Mouse (Mus musculus): ENCODE data around the gene Tomm40. TPM values are rescaled to one million over a fixed set of nuclear protein-coding genes. Genes with fewer than 3 reads are reported as not detected.
"Not testable (repeated sequence)": the region's sequence is repeated elsewhere in the genome, so short reads cannot be mapped to it uniquely, and the experiment has no call there.

The Tomm40 gene
- polyA plus RNA-seq, 1 experiment = 112 TPM

DNA sequence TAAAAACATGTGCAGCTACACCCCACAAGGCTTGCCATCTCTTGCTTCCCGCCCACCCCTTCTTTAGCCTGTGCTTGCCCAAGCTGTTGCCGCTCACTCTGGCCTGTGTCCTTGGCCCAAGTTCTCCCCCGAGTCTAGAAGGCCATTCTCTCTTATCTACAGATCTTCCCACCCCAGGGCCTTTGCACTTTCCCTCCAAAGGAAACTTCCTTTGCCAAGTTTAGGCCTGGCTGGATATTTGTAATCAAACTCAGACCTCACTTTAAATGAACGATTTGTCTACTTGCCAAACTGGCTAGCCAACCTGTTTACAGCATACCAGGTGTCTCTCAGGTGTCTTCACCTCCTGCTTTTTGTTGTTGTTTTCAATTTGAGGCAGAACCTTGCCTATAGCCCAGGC is 24.4 kb downstream of the Tomm40 start:
- H3K4me2 ChIP-seq (ENCODE audit: low read depth) = no peak overlapping the region
- H3ac ChIP-seq (ENCODE audit: control insufficient read depth, insufficient read length) = no peak overlapping the region
- TF ChIP-seq POLR2A (IDR thresholded peaks at IDR 0.05; ENCODE audit: insufficient read length, low read depth) = no peak
- no peak for TF ChIP-seq CEBPB (IDR thresholded peaks at IDR 0.05; ENCODE audit: insufficient read depth, poor library complexity, severe bottlenecking)
- TF ChIP-seq MYOG (IDR thresholded peaks at IDR 0.05; ENCODE audit: control insufficient read depth in 1 of 3, insufficient read depth in 1 of 3, insufficient read length in 2 of 3, low read depth in 2 of 3) = no peak
- no peak for TF ChIP-seq MYOD1 (IDR thresholded peaks at IDR 0.05; ENCODE audit: control insufficient read depth in 1 of 3, insufficient read length in 2 of 3, low read depth in 2 of 3)
- TF ChIP-seq REST (IDR thresholded peaks at IDR 0.05; ENCODE audit: insufficient read depth, insufficient read length) = no peak
- no peak for TF ChIP-seq POLR2AphosphoS2 (IDR thresholded peaks at IDR 0.05; ENCODE audit: insufficient read length, low read depth)
- no peak for TF ChIP-seq SRF (IDR thresholded peaks at IDR 0.05; ENCODE audit: control insufficient read depth, insufficient read length, low read depth)
- TF ChIP-seq USF1 (IDR thresholded peaks at IDR 0.05; ENCODE audit: low read depth) = no peak
- TF ChIP-seq TCF3 (IDR thresholded peaks at IDR 0.05; ENCODE audit: insufficient read length, low read depth) = no peak
- no peak for TF ChIP-seq TCF12 (IDR thresholded peaks at IDR 0.05; ENCODE audit: insufficient read depth, poor library complexity, severe bottlenecking)
- no peak for TF ChIP-seq MAX (IDR thresholded peaks at IDR 0.05; ENCODE audit: low read depth)
- TF ChIP-seq E2F4 (IDR thresholded peaks at IDR 0.05; ENCODE audit: insufficient read depth) = no peak
- H3K79me2 ChIP-seq (ENCODE audit: control insufficient read depth, insufficient read depth) = no peaks in the 10 kb centered on the region
- H3K36me3 ChIP-seq (ENCODE audit: control insufficient read depth, insufficient read depth) = no peaks in the 10 kb centered on the region
- H3K27me3 ChIP-seq (ENCODE audit: control insufficient read depth, insufficient read depth, insufficient read length) = peaks cover 8% of the 10 kb centered on the region
- H3K4me3 ChIP-seq = no peak overlapping the region

- TF ChIP-seq MYOD1 (IDR thresholded peaks at IDR 0.05; ENCODE audit: control insufficient read depth in 1 of 3, insufficient read length in 2 of 3, low read depth in 2 of 3) (no peak), REST (IDR thresholded peaks at IDR 0.05; ENCODE audit: insufficient read depth, insufficient read length) (no peak), CEBPB (IDR thresholded peaks at IDR 0.05; ENCODE audit: insufficient read depth, poor library complexity, severe bottlenecking) (no peak), MAX (IDR thresholded peaks at IDR 0.05; ENCODE audit: low read depth) (no peak), SRF (IDR thresholded peaks at IDR 0.05; ENCODE audit: control insufficient read depth, insufficient read length, low read depth) (no peak), USF1 (IDR thresholded peaks at IDR 0.05; ENCODE audit: low read depth) (no peak), TCF12 (IDR thresholded peaks at IDR 0.05; ENCODE audit: insufficient read depth, poor library complexity, severe bottlenecking) (no peak), E2F4 (IDR thresholded peaks at IDR 0.05; ENCODE audit: insufficient read depth) (no peak), POLR2AphosphoS2 (IDR thresholded peaks at IDR 0.05; ENCODE audit: insufficient read length, low read depth) (no peak), MYOG (IDR thresholded peaks at IDR 0.05; ENCODE audit: control insufficient read depth in 1 of 3, insufficient read depth in 1 of 3, insufficient read length in 2 of 3, low read depth in 2 of 3) (no peak), POLR2A (IDR thresholded peaks at IDR 0.05; ENCODE audit: insufficient read length, low read depth) (no peak), TCF3 (IDR thresholded peaks at IDR 0.05; ENCODE audit: insufficient read length, low read depth) (no peak)
- no peak overlapping the region for H3K4me3 ChIP-seq
- no peak overlapping the region for H3ac ChIP-seq (ENCODE audit: control insufficient read depth, insufficient read length)
- no peak overlapping the region for H3K4me2 ChIP-seq (ENCODE audit: low read depth)
- H3K79me2 ChIP-seq (ENCODE audit: control insufficient read depth, insufficient read depth) = no peaks in the 10 kb centered on the region
- H3K27me3 ChIP-seq (ENCODE audit: control insufficient read depth, insufficient read depth, insufficient read length) = peaks cover 15% of the 10 kb centered on the region
- H3K36me3 ChIP-seq (ENCODE audit: control insufficient read depth, insufficient read depth) = no peaks in the 10 kb centered on the region
Observed at GRCm38 (mm10) chr7:19688611-19689010, 26.6 kb downstream of the Tomm40 start.

GRCm38 (mm10) chr7:19688101-19688500 is 27.1 kb downstream of the Tomm40 start:
- Histone ChIP-seq H3ac (ENCODE audit: control insufficient read depth, insufficient read length) (no peak overlapping the region), H3K79me2 (ENCODE audit: control insufficient read depth, insufficient read depth) (no peaks in the 10 kb centered on the region), H3K4me3 (no peak overlapping the region), H3K36me3 (ENCODE audit: control insufficient read depth, insufficient read depth) (no peaks in the 10 kb centered on the region), H3K27me3 (ENCODE audit: control insufficient read depth, insufficient read depth, insufficient read length) (peaks cover 15% of the 10 kb centered on the region), H3K4me2 (ENCODE audit: low read depth) (no peak overlapping the region)
- TF ChIP-seq POLR2A (IDR thresholded peaks at IDR 0.05; ENCODE audit: insufficient read length, low read depth) (no peak), REST (IDR thresholded peaks at IDR 0.05; ENCODE audit: insufficient read depth, insufficient read length) (no peak), TCF3 (IDR thresholded peaks at IDR 0.05; ENCODE audit: insufficient read length, low read depth) (no peak), SRF (IDR thresholded peaks at IDR 0.05; ENCODE audit: control insufficient read depth, insufficient read length, low read depth) (no peak), USF1 (IDR thresholded peaks at IDR 0.05; ENCODE audit: low read depth) (no peak), MYOD1 (IDR thresholded peaks at IDR 0.05; ENCODE audit: control insufficient read depth in 1 of 3, insufficient read length in 2 of 3, low read depth in 2 of 3) (no peak), CEBPB (IDR thresholded peaks at IDR 0.05; ENCODE audit: insufficient read depth, poor library complexity, severe bottlenecking) (no peak), E2F4 (IDR thresholded peaks at IDR 0.05; ENCODE audit: insufficient read depth) (no peak), MYOG (IDR thresholded peaks at IDR 0.05; ENCODE audit: control insufficient read depth in 1 of 3, insufficient read depth in 1 of 3, insufficient read length in 2 of 3, low read depth in 2 of 3) (no peak), MAX (IDR thresholded peaks at IDR 0.05; ENCODE audit: low read depth) (no peak), POLR2AphosphoS2 (IDR thresholded peaks at IDR 0.05; ENCODE audit: insufficient read length, low read depth) (no peak)

- not testable (repeated sequence) for H3K79me2 ChIP-seq (ENCODE audit: control insufficient read depth, insufficient read depth); H3K4me3 ChIP-seq; H3ac ChIP-seq (ENCODE audit: control insufficient read depth, insufficient read length); H3K36me3 ChIP-seq (ENCODE audit: control insufficient read depth, insufficient read depth); H3K4me2 ChIP-seq (ENCODE audit: low read depth)
- H3K27me3 ChIP-seq (ENCODE audit: control insufficient read depth, insufficient read depth, insufficient read length) = peaks cover 15% of the 10 kb centered on the region
Observed at GRCm38 (mm10) chr7:19686927-19687583, 28.2 kb downstream of the Tomm40 start.

DNA sequence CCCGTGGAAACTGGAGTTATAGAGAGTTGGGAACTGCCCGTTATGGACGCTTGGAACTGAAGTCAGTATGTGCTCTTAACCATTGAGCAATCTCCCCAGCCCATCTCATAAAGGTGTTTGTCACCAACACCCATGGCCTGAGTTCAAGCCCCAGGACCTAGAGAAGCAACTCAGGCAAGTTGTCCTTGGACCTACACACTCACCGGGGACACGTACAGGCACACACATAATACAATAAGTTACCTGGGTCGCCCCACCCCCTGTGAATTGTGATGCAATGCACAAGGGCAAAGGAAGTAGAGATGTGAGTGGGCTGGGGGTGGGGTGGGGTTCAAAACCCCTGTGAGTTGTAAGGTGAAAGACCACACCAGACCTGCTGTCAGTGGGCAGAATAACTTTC is 28.7 kb downstream of the Tomm40 start:
- Histone ChIP-seq H3K36me3 (ENCODE audit: control insufficient read depth, insufficient read depth) (no peaks in the 10 kb centered on the region), H3K4me3 (no peak overlapping the region), H3K27me3 (ENCODE audit: control insufficient read depth, insufficient read depth, insufficient read length) (peaks cover 16% of the 10 kb centered on the region), H3K79me2 (ENCODE audit: control insufficient read depth, insufficient read depth) (no peaks in the 10 kb centered on the region), H3K4me2 (ENCODE audit: low read depth) (no peak overlapping the region), H3ac (ENCODE audit: control insufficient read depth, insufficient read length) (no peak overlapping the region)
- TF ChIP-seq POLR2AphosphoS2 (IDR thresholded peaks at IDR 0.05; ENCODE audit: insufficient read length, low read depth) (no peak), USF1 (IDR thresholded peaks at IDR 0.05; ENCODE audit: low read depth) (no peak), TCF12 (IDR thresholded peaks at IDR 0.05; ENCODE audit: insufficient read depth, poor library complexity, severe bottlenecking) (no peak), MYOD1 (IDR thresholded peaks at IDR 0.05; ENCODE audit: control insufficient read depth in 1 of 3, insufficient read length in 2 of 3, low read depth in 2 of 3) (no peak), MAX (IDR thresholded peaks at IDR 0.05; ENCODE audit: low read depth) (no peak), REST (IDR thresholded peaks at IDR 0.05; ENCODE audit: insufficient read depth, insufficient read length) (no peak), CEBPB (IDR thresholded peaks at IDR 0.05; ENCODE audit: insufficient read depth, poor library complexity, severe bottlenecking) (no peak), E2F4 (IDR thresholded peaks at IDR 0.05; ENCODE audit: insufficient read depth) (no peak), SRF (IDR thresholded peaks at IDR 0.05; ENCODE audit: control insufficient read depth, insufficient read length, low read depth) (no peak), TCF3 (IDR thresholded peaks at IDR 0.05; ENCODE audit: insufficient read length, low read depth) (no peak), POLR2A (IDR thresholded peaks at IDR 0.05; ENCODE audit: insufficient read length, low read depth) (no peak), MYOG (IDR thresholded peaks at IDR 0.05; ENCODE audit: control insufficient read depth in 1 of 3, insufficient read depth in 1 of 3, insufficient read length in 2 of 3, low read depth in 2 of 3) (no peak)

Measured in myocyte (in vitro differentiated cells).